7 mouse cellular contexts compared by ENCODE assay signal in genomic region chr9:121277118-121278060, GRCm38 (mm10). TPM values are rescaled to one million over a fixed set of nuclear protein-coding genes. Genes with fewer than 3 reads are reported as not detected.
DNase-seq lines count a peak whose midpoint lies in the region; ATAC-seq lines count a peak whose summit lies in the region.

Ulk4 (minus strand) TSS chr9:121277197.

- ATAC-seq in intestine, embryonic 15.5 days = peak; percentile 99

- H3K9me3 ChIP-seq in intestine, embryonic 15.5 days = no peaks in the 10 kb centered on the region
- H3K9me3 ChIP-seq in midbrain, embryonic 10.5 days (replicated peaks) = peaks cover 6% of the 10 kb centered on the region

- WGBS in intestine, embryonic 15.5 days = under 1% methylated on average over 59 of the region's 59 CpGs
- WGBS in midbrain, embryonic 10.5 days = under 1% methylated on average over 59 of the region's 59 CpGs

- peaks cover 8% of the 10 kb centered on the region for H3K4me1 ChIP-seq in intestine, embryonic 15.5 days (replicated peaks)
- peaks cover 26% of the 10 kb centered on the region for H3K4me1 ChIP-seq in midbrain, embryonic 10.5 days

- DNase-seq in adrenal gland, adult 18-20 months (ENCODE audit: low spot score in 2 of 2) = peak; percentile 83 to 84
- DNase-seq in embryo, embryonic 11 days = peak; percentile 95
- peak; percentile 85 to 91 for DNase-seq in gastrocnemius, postnatal 36 days
- DNase-seq in left cerebral cortex, postnatal 25 days (ENCODE audit: low spot score in 2 of 2) = peak; percentile 96
- DNase-seq in midbrain, embryonic 10.5 days (ENCODE audit: low spot score) = peak; percentile 94
- DNase-seq in right cerebral cortex, postnatal 4 days = peak; percentile 83

- H3K4me2 ChIP-seq in intestine, embryonic 15.5 days (replicated peaks) = peak within 1 kb of the TSS; percentile 85

- peak within 1 kb of the TSS; percentile 64 for H3K9ac ChIP-seq in intestine, embryonic 15.5 days

- H3K4me3 ChIP-seq in intestine, embryonic 15.5 days (replicated peaks) = peak within 1 kb of the TSS; percentile 65
- H3K4me3 ChIP-seq in midbrain, embryonic 10.5 days = peak within 1 kb of the TSS; percentile 76

- H3K27ac ChIP-seq in intestine, embryonic 15.5 days = peak within 1 kb of the TSS; percentile 79
- H3K27ac ChIP-seq in midbrain, embryonic 10.5 days (replicated peaks) = peak within 1 kb of the TSS; percentile 94

- peaks cover 2% of the 10 kb centered on the region; the same call in 1 of the 2 replicates for H3K36me3 ChIP-seq in intestine, embryonic 15.5 days
- peaks cover 22% of the 10 kb centered on the region for H3K36me3 ChIP-seq in midbrain, embryonic 10.5 days

- no peaks in the 10 kb centered on the region for H3K27me3 ChIP-seq in intestine, embryonic 15.5 days (replicated peaks)
- no peaks in the 10 kb centered on the region for H3K27me3 ChIP-seq in midbrain, embryonic 10.5 days (ENCODE audit: low read depth, poor library complexity, severe bottlenecking)

- intact Hi-C loops in gastrocnemius, postnatal 36 days (cut with DNase I) = loop anchor here (10.0 kb wide), 1 partner anchor 177 kb away; no protein-coding TSS in a partner anchor
- intact Hi-C loops in left cerebral cortex, postnatal 25 days (cut with DNase I) = loop anchor here (5.0 kb wide), 1 partner anchor 160 kb away; no protein-coding TSS in a partner anchor

RNA-seq across cellular contexts. Expression of gene Ulk4, which starts in this region (rescaled TPM):
- total RNA-seq in adrenal gland, adult 18-20 months (2021) = 1 to 10 TPM; 1.2 to 2.2 TPM
- under 1 TPM; 0.20 to 0.38 TPM for total RNA-seq in gastrocnemius, postnatal 36 days (2021)
- polyA plus RNA-seq in intestine, embryonic 15.5 days (2015; fragmentation: Nextera tagmentation; extraction: Ambion mirVana) = 140 and 150 TPM in 2 replicates
- total RNA-seq in left cerebral cortex, postnatal 25 days (2021) = 1 to 10 TPM; 7.4 to 9.1 TPM
- polyA plus RNA-seq in midbrain, embryonic 10.5 days (2016; fragmentation: Nextera tagmentation; extraction: Ambion mirVana) = 147 and 155 TPM in 2 replicates

Comparison
In these comparisons a context has a peak if more than half of its experiments do, and no peak if none do; other contexts are left out.
1. Peak in every context shown above with its lines: DNase-seq, ATAC-seq, H3K4me3 ChIP-seq and H3K27ac ChIP-seq.
2. Peak in DNase-seq in gastrocnemius, postnatal 36 days; RNA of the gene not detected or under 1 TPM.